Mouse (Mus musculus) olfactory bulb, adult 2 months (tissue): Measurements from ENCODE around the gene St3gal3.

Experiments used
- CTCF ChIP-seq: fragments of 200-500 bp; IDR thresholded peaks from 2 replicates; pipeline ENCODE4 v1.5.1; 2012; ENCODE audit warnings: low read depth, mild to moderate bottlenecking, low read length, moderate library complexity; ENCODE audit not compliant: insufficient read depth
- POLR2A ChIP-seq: fragments of 200-500 bp; IDR thresholded peaks from 2 replicates; pipeline ENCODE4 v1.6.1; 2012; ENCODE audit warnings: mild to moderate bottlenecking, low read depth, low read length, moderate library complexity; ENCODE audit not compliant: insufficient read depth

- TF ChIP-seq CTCF (no peak), POLR2A (no peak)
Observed at GRCm38 (mm10) chr4:118099637-118100364, 34.9 kb downstream of the St3gal3 start.
